Mouse (Mus musculus) midbrain, embryonic 11.5 days (tissue): ENCODE measurements at regions not wholly inside any gene's neighbourhood (a gene's known extent, or its start where the extent isn't known, plus 50 kb on each side); places are given as distances from the start of the nearest gene placed in this dataset.

ENCODE experiments used
- ATAC-seq: fragments of 200-750 bp; cut with Nextera tagmentation; 2 replicates; pipeline ENCODE4 v1.8.0; 2017; ENCODE audit warnings: moderate TSS enrichment, moderate library complexity; ENCODE audit not compliant: low FRiP score
- DNase-seq: peaks from one replicate; pipeline ENCODE4 v3.0.0; 2015; ENCODE audit warnings: low spot score; ENCODE audit errors: missing footprints
- H3K27ac ChIP-seq: fragments of 300-500 bp; sonication (generic); 2 replicates; pipeline ENCODE4 v1.5.1; 2014; ENCODE audit warnings: low read depth, low read length
- H3K27me3 ChIP-seq: fragments of 300-500 bp; sonication (generic); 2 replicates; pipeline ENCODE4 v1.6.1; 2014; ENCODE audit warnings: mild to moderate bottlenecking, low read length, moderate library complexity, mixed read lengths; ENCODE audit not compliant: control insufficient read depth, insufficient read depth
- H3K36me3 ChIP-seq: fragments of 300-500 bp; sonication (generic); 2 replicates; pipeline ENCODE4 v1.6.1; 2014; ENCODE audit warnings: mild to moderate bottlenecking, low read length, moderate library complexity, mixed read lengths; ENCODE audit not compliant: control insufficient read depth, insufficient read depth
- H3K4me1 ChIP-seq: fragments of 300-500 bp; sonication (generic); 2 replicates; pipeline ENCODE4 v1.6.1; 2014; ENCODE audit warnings: low read length; ENCODE audit not compliant: control insufficient read depth, insufficient read depth
- H3K4me2 ChIP-seq: fragments of 300-500 bp; sonication (generic); 2 replicates; pipeline ENCODE4 v1.6.1; 2014; ENCODE audit warnings: mild to moderate bottlenecking, moderate library complexity
- H3K4me3 ChIP-seq: fragments of 300-500 bp; sonication (generic); 2 replicates; pipeline ENCODE4 v1.5.1; 2014; ENCODE audit warnings: low read depth, low read length
- H3K9ac ChIP-seq: fragments of 300-500 bp; sonication (generic); 2 replicates; pipeline ENCODE4 v1.6.1; 2014; ENCODE audit warnings: low read length
- H3K9me3 ChIP-seq: fragments of 300-500 bp; sonication (generic); 2 replicates; pipeline ENCODE4 v1.6.1; 2016; ENCODE audit warnings: low read length; ENCODE audit not compliant: control insufficient read depth
- WGBS: fragments of 180-500 bp; shearing (Covaris S2); extraction: QIAGEN DNeasy Blood & Tissue Kit; methylation state at CpG from one replicate; pipeline ENCODE4 v1.1.7; 2014; 5-methylcytosine and 5-hydroxymethylcytosine counted together

DNA sequence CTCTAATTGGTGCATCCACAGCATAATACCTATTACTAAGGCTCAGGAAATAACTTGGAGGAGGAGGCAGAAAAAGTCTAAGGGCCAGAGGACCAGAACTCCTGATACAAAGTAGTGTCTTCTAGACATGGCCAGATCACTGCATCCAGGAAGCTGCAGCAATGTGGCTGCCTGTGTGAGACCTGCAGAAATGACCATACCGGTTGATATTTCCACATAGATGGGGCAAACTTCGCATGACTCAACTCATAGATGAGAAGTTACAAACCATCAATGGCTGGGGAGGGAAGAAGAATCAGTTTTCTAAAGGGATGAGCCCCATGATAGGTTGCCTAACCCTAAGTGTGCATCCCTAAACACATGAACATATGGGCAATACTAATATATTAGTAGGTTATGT lies 52.8 kb upstream of the Bcl6 start:
- Histone ChIP-seq H3K9me3 (no peaks in the 10 kb centered on the region), H3K4me3 (no peak overlapping the region), H3K36me3 (no peaks in the 10 kb centered on the region), H3K27ac (no peak overlapping the region), H3K4me1 (no peaks in the 10 kb centered on the region), H3K9ac (no peak overlapping the region), H3K4me2 (no peak overlapping the region), H3K27me3 (no peaks in the 10 kb centered on the region)
- no peak for ATAC-seq
- DNase-seq = no peak
- WGBS = 85% methylated on average over 2 of the region's 2 CpGs

GRCm38 (mm10) chr16:24039765-24040164 lies 51.1 kb upstream of the Bcl6 start:
- WGBS = 88% methylated on average over 4 of the region's 4 CpGs

More at GRCm38 (mm10) chr16:24039765-24040164, 51.1 kb upstream of the Bcl6 start:
- DNase-seq = no peak
- Histone ChIP-seq H3K9ac (no peak overlapping the region), H3K4me1 (no peaks in the 10 kb centered on the region), H3K4me3 (no peak overlapping the region), H3K27ac (no peak overlapping the region), H3K27me3 (no peaks in the 10 kb centered on the region), H3K36me3 (no peaks in the 10 kb centered on the region), H3K9me3 (no peaks in the 10 kb centered on the region), H3K4me2 (no peak overlapping the region)
- no peak for ATAC-seq
